Mouse (Mus musculus): ENCODE measurements around the gene Nipa1. TPM values are rescaled to one million over a fixed set of nuclear protein-coding genes. Genes with fewer than 3 reads are reported as not detected.

The Nipa1 gene
- polyA plus RNA-seq, 1 experiment from 2014 or later, result 10.7 TPM

- 67% methylated on average over 2 of the region's 2 CpGs for WGBS (ENCODE audit: insufficient replicate concordance)
- H3K27ac ChIP-seq (ENCODE audit: low read length), result no peak overlapping the region
- peaks cover 5% of the 10 kb centered on the region for H3K36me3 ChIP-seq (ENCODE audit: control insufficient read depth, insufficient read depth)
- ATAC-seq (ENCODE audit: low read depth), result no peak
- no peaks in the 10 kb centered on the region for H3K9me3 ChIP-seq (replicated peaks; ENCODE audit: control insufficient read depth, low read length)
- H3K4me2 ChIP-seq (ENCODE audit: low read depth, low read length), result no peak overlapping the region
- H3K9ac ChIP-seq (ENCODE audit: low read depth, low read length), result no peak overlapping the region
- no peaks in the 10 kb centered on the region for H3K27me3 ChIP-seq (ENCODE audit: control insufficient read depth, insufficient read depth, low read depth, low read length)
- no peaks in the 10 kb centered on the region; the same call in 1 of the 2 replicates for H3K4me1 ChIP-seq (ENCODE audit: control insufficient read depth, low read depth, low read length)
- H3K4me3 ChIP-seq (ENCODE audit: low read depth, low read length), result no peak overlapping the region
These were observed 91.1 kb downstream of the Nipa1 start for GRCm38 (mm10) chr7:55928649-55929048.

Other genes starting within 250 kb of the Nipa1 start
- 5.8 and 6.8 TPM in 2 replicates for gene Tubgcp5, start 225.8 kb downstream of the Nipa1 start, polyA plus RNA-seq (2015; fragmentation: Nextera tagmentation; extraction: Ambion mirVana)
- gene Cyfip1, start 178.2 kb downstream of the Nipa1 start, polyA plus RNA-seq (2015; fragmentation: Nextera tagmentation; extraction: Ambion mirVana), result 16.7 and 17.5 TPM in 2 replicates
- gene Nipa2, start 57.5 kb downstream of the Nipa1 start, polyA plus RNA-seq (2015; fragmentation: Nextera tagmentation; extraction: Ambion mirVana), result 20.0 and 20.5 TPM in 2 replicates
- 13.4 and 14.7 TPM in 2 replicates for gene Herc2, start 30.2 kb upstream of the Nipa1 start, polyA plus RNA-seq (2015; fragmentation: Nextera tagmentation; extraction: Ambion mirVana)
- not detected in 2 replicates for gene Oca2, start 219.8 kb upstream of the Nipa1 start, polyA plus RNA-seq (2015; fragmentation: Nextera tagmentation; extraction: Ambion mirVana)

All from liver, embryonic 16.5 days (tissue).